Mouse (Mus musculus): ENCODE measurements around the gene Synrg.

DNA sequence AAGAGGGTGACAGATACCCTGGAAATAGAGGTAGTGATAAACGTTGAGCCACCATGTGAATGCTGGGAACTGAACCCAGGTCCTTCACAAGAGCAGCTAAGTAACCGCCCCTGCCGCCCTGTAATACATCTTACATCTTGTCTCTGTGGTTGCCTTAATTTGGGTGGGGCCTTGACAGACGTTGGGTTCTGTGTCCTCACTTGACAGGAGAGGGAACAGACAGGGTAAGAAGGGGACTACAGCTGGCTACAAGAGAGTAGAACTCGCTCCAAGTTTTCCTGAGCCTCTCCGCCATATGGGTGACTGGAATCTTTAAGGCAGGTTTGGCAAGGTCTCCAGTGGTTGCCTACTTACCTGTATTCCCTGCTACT is 4.0 kb downstream of the Synrg start:
- TF ChIP-seq POLR2A (IDR thresholded peaks at IDR 0.05; ENCODE audit: insufficient read depth, low read depth, low read length) (no peak), CTCF (IDR thresholded peaks at IDR 0.05; ENCODE audit: insufficient read depth, low read depth, low read length) (no peak)

Data from olfactory bulb, adult 2 months (tissue).